Mouse (Mus musculus) forebrain, embryonic 11.5 days (tissue): Measurements from ENCODE around the gene Pde7b. TPM values are rescaled to one million over a fixed set of nuclear protein-coding genes. Genes with fewer than 3 reads are reported as not detected.

Source experiments
- ATAC-seq: fragments of 200-750 bp; cut with Nextera tagmentation; replicated peaks from 2 replicates; pipeline ENCODE4 v1.8.0; 2017; ENCODE audit warnings: moderate TSS enrichment; ENCODE audit not compliant: low FRiP score
- DNase-seq: peaks from one replicate; pipeline ENCODE4 v3.0.0-alpha.2; 2017; ENCODE audit warnings: low spot score
- H3K27ac ChIP-seq: fragments of 300-500 bp; sonication (generic); 2 replicates; pipeline ENCODE4 v1.5.1; 2014; ENCODE audit warnings: low read depth, low read length
- H3K27me3 ChIP-seq: fragments of 300-500 bp; sonication (generic); 2 replicates; pipeline ENCODE4 v1.6.1; 2014; ENCODE audit warnings: mild to moderate bottlenecking, low read length, mixed read lengths; ENCODE audit not compliant: control insufficient read depth, insufficient read depth
- H3K36me3 ChIP-seq: fragments of 300-500 bp; sonication (generic); 2 replicates; pipeline ENCODE4 v1.6.1; 2014; ENCODE audit warnings: mild to moderate bottlenecking, low read length, moderate library complexity, mixed read lengths; ENCODE audit not compliant: control insufficient read depth, insufficient read depth
- H3K4me1 ChIP-seq: fragments of 300-500 bp; sonication (generic); replicated peaks from 2 replicates; pipeline ENCODE4 v1.6.1; 2014; ENCODE audit warnings: low read length, mixed read lengths; ENCODE audit not compliant: control insufficient read depth, insufficient read depth
- H3K4me2 ChIP-seq: fragments of 300-500 bp; sonication (generic); 2 replicates; pipeline ENCODE4 v1.6.1; 2014; ENCODE audit warnings: low read depth, mild to moderate bottlenecking, low read length, moderate library complexity, mixed read lengths; ENCODE audit not compliant: severe bottlenecking
- H3K4me3 ChIP-seq: fragments of 300-500 bp; sonication (generic); 2 replicates; pipeline ENCODE4 v1.5.1; 2014; ENCODE audit warnings: low read depth, low read length
- H3K9ac ChIP-seq: fragments of 300-500 bp; sonication (generic); 2 replicates; pipeline ENCODE4 v1.6.1; 2014; ENCODE audit warnings: low read length
- H3K9me3 ChIP-seq: fragments of 300-500 bp; sonication (generic); 2 replicates; pipeline ENCODE4 v1.6.1; 2016; ENCODE audit warnings: low read length, mixed read lengths; ENCODE audit not compliant: control insufficient read depth
- WGBS: fragments of 180-500 bp; shearing (Covaris S2); extraction: QIAGEN DNeasy Blood & Tissue Kit; methylation state at CpG from one replicate; pipeline ENCODE4 v1.1.7; 2014; 5-methylcytosine and 5-hydroxymethylcytosine counted together
- polyA plus RNA-seq: library from polyadenylated mRNA; unstranded; fragments of >200 nt; fragmentation: Nextera tagmentation; extraction: Ambion mirVana; gene quantifications from 2 replicates; pipeline ENCODE4 v1.2.1, GENCODE M21; 2014

Gene Pde7b
- polyA plus RNA-seq, 1 experiment from 2014 or later = 1.7 TPM

DNA sequence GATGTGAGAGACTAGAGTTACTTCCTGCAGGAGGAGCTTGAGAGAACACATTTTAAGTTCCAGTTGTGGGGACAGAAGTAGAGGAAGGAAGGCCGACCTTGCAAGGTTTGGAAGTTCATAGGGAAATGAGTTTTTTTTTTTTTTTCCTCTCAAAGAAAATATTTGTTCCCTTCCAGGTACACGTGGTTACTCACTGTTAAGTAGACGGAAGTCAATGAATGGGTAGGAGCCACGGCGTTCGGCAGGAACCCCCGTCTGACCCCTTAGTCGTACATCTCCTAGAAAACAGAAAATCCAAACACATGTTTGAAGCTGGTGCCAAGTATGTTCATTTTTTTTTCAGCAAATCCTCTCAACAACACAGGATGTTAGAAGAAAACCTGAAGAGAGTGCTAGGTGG, 245.4 kb downstream of the Pde7b start:
- no peaks in the 10 kb centered on the region for H3K4me1 ChIP-seq
- ATAC-seq (no peak), DNase-seq (no peak)
- no peak overlapping the region for H3K9ac ChIP-seq
- H3K27ac ChIP-seq = no peak overlapping the region
- WGBS = 84% methylated on average over 8 of the region's 8 CpGs
- no peak overlapping the region for H3K4me2 ChIP-seq
- no peaks in the 10 kb centered on the region for H3K36me3 ChIP-seq
- no peak overlapping the region for H3K4me3 ChIP-seq
- H3K27me3 ChIP-seq = no peaks in the 10 kb centered on the region
- H3K9me3 ChIP-seq = no peaks in the 10 kb centered on the region

DNA sequence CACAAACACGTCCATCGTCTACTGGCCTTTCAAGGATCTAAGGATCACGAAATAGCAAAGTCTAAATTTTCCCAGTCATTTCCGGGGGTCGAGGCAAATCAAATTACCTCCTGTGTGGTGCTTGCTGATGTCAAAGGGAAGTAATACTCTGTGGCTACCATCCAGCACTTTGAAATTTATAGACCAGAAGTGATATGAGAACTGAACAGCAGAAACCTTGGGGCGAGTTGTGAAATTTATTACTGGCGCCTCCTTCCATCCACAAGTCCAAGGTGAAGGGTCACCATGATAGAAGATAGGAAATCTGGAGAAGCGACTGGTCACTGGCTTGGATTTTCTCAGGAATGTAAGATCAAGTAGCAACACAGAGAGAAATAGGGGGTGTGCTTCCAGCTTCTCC, 246.4 kb downstream of the Pde7b start:
- Histone ChIP-seq H3K9ac (no peak overlapping the region), H3K27ac (no peak overlapping the region), H3K27me3 (no peaks in the 10 kb centered on the region), H3K9me3 (no peaks in the 10 kb centered on the region), H3K4me3 (no peak overlapping the region), H3K4me1 (no peaks in the 10 kb centered on the region), H3K4me2 (no peak overlapping the region), H3K36me3 (no peaks in the 10 kb centered on the region)
- ATAC-seq (no peak), DNase-seq (no peak)
- WGBS = 84% methylated on average over 8 of the region's 8 CpGs

DNA sequence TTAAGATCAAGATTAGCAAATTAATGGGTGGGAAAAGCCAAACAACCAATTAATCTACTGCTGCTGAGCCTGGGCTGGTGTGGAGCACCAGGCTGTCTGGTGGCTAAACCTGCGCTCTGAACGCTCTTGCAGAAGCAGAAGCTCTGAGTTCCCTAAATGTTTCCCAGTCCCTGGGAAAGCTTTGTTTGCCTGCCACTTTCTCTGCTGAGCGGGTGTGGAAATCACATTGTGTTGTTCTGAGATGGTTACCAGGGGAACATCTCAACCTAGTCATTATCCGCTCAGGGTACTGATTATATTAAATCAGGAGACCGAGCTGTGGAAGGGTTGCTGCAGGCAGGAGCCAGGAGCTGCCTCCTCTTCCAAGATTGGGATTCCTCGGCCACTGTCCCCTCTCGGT, 250.0 kb downstream of the Pde7b start:
- Histone ChIP-seq H3K9me3 (no peaks in the 10 kb centered on the region), H3K27ac (no peak overlapping the region), H3K36me3 (no peaks in the 10 kb centered on the region), H3K4me1 (no peaks in the 10 kb centered on the region), H3K4me2 (no peak overlapping the region), H3K4me3 (no peak overlapping the region), H3K9ac (no peak overlapping the region), H3K27me3 (no peaks in the 10 kb centered on the region)
- 43% methylated on average over 7 of the region's 7 CpGs for WGBS
- DNase-seq (no peak), ATAC-seq (no peak; the same call in 1 of the 2 replicates)

DNA sequence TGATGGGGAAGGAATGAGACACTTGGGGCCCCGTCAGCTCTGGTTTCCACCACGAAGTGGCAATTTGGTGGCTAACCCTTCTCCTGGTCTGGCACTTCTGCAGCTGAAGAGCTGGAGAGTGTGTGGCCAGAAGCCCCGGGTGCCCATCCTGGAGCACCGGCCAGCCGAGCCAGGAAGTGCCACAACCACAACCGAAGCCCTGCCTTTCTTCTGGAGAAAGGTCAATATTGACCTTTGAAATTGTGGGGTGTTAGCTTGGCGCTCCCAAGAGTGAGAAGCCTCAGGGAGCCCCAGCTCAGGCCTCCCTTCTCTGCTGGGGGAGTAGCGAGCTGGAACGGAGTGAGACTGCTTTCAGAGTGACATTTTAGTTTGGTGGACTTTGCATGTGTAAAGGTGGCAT, 250.8 kb downstream of the Pde7b start:
- Histone ChIP-seq H3K27ac (no peak overlapping the region), H3K9me3 (no peaks in the 10 kb centered on the region), H3K9ac (no peak overlapping the region), H3K36me3 (no peaks in the 10 kb centered on the region), H3K4me3 (no peak overlapping the region), H3K4me1 (no peaks in the 10 kb centered on the region), H3K4me2 (no peak overlapping the region), H3K27me3 (no peaks in the 10 kb centered on the region)
- ATAC-seq = no peak
- no peak for DNase-seq
- 82% methylated on average over 9 of the region's 9 CpGs for WGBS

DNA sequence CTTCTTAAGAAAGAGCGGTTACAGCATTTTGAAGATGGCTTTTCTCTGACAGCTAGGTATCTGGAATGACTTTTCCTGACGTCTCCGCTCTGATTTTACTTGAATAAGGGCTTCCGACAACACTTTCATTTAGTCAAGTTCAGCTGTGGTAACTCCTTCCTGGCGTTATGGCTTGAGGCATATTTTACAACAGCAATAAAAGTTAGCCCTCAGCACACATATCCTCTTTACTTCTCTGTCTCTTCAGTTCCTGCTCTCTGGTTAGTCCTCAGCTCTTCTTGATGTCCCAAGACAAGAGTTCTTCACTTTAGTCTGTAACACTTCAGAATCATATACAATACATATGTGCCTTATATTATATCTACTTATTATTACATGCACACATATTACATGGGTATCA, 251.4 kb downstream of the Pde7b start:
- Histone ChIP-seq H3K4me2 (no peak overlapping the region), H3K27me3 (no peaks in the 10 kb centered on the region), H3K9ac (no peak overlapping the region), H3K4me3 (no peak overlapping the region), H3K36me3 (no peaks in the 10 kb centered on the region), H3K27ac (no peak overlapping the region), H3K4me1 (no peaks in the 10 kb centered on the region), H3K9me3 (no peaks in the 10 kb centered on the region)
- 92% methylated on average over 5 of the region's 5 CpGs for WGBS
- ATAC-seq (no peak), DNase-seq (no peak)

DNA sequence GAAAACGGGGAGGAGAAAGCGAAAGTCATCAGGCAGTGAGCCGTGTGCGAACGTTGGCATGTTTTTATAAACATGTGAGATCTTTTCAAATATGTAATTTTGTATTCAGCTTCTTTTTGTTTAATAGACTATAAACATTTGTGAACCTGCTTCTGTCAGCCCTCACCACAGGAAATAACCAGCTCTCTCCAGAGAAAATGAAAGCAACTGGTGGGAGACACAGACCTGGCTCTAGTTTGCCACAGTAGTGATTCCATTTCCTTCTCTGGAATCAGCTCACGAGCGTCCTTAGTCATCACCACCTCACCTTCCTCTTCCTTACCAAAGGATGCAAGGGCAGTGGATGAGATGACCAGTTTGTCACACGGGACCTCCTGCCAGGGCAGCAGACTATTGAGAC, 252.9 kb downstream of the Pde7b start:
- WGBS = 90% methylated on average over 8 of the region's 8 CpGs
- Histone ChIP-seq H3K9me3 (no peaks in the 10 kb centered on the region), H3K4me2 (no peak overlapping the region), H3K27me3 (no peaks in the 10 kb centered on the region), H3K9ac (no peak overlapping the region), H3K27ac (no peak overlapping the region), H3K4me3 (no peak overlapping the region), H3K4me1 (no peaks in the 10 kb centered on the region), H3K36me3 (no peaks in the 10 kb centered on the region)
- DNase-seq (no peak), ATAC-seq (no peak)

DNA sequence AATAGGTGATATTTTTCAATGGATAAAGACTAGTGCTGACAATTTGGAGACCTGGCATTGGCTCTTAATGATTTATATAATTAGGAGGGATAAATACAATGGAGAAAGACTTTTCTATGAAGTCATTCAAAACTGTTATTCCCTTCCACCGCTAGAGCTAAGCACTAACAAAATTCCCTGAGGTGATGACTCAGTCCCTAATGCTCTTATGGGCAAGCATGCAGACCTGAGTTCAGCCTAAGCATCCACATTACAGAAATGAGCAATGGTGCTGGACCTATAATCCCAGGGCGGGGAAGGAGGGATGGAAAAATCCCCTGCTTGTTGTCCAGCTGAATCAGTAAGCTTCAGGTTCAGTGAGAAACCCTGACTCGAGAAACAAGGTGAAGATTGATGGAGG, 260.2 kb downstream of the Pde7b start:
- DNase-seq = no peak
- WGBS = 85% methylated on average over 3 of the region's 3 CpGs
- Histone ChIP-seq H3K36me3 (no peaks in the 10 kb centered on the region), H3K9ac (no peak overlapping the region), H3K27ac (no peak overlapping the region), H3K4me3 (no peak overlapping the region), H3K4me2 (no peak overlapping the region), H3K4me1 (no peaks in the 10 kb centered on the region), H3K9me3 (no peaks in the 10 kb centered on the region), H3K27me3 (no peaks in the 10 kb centered on the region)
- ATAC-seq = no peak

DNA sequence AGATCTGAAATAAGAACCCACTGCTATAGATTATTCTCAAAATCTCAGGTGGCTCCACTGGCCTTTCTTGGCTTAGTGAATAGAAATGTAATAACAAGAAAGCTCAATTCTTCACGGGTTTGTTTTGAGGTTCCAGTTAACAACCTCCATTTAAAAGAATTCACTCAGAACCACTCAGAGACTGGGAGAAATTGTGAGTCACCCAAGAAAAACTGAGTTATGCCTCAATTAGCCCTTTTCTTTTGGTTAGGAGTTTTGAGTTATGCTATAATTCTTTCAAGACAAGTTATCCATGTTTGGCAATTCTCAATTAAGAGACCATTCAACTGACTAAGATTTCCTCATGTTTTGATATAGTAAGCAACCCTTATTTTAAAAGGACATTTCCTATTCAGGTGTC, 260.9 kb downstream of the Pde7b start:
- H3K4me1 ChIP-seq = no peaks in the 10 kb centered on the region
- no peak overlapping the region for H3K27ac ChIP-seq
- H3K9me3 ChIP-seq = no peaks in the 10 kb centered on the region
- DNase-seq (no peak), ATAC-seq (no peak)
- 84% methylated on average over 1 of the region's 1 CpGs for WGBS
- H3K4me3 ChIP-seq = no peak overlapping the region
- H3K9ac ChIP-seq = no peak overlapping the region
- no peaks in the 10 kb centered on the region for H3K36me3 ChIP-seq
- H3K27me3 ChIP-seq = no peaks in the 10 kb centered on the region
- no peak overlapping the region for H3K4me2 ChIP-seq

DNA sequence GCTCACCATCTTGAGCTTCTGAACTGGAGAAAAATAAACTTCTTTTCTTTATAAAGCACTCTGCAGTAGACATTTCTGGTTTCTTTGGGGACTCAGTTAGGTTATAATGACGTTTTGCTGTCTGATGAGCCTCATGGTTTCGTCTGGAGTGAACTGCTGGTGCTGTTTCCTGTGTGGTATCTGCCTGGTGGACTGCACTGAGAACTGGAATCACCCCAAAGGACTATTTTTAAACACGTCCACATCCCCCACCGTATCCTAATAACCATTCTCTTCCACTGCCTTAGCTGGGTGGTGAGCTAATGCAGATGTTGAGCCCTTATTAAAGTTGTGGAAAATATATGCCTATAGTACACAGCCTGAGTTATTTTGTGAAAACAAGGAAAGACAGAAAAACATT, 262.3 kb downstream of the Pde7b start:
- no peak overlapping the region for H3K27ac ChIP-seq
- H3K9ac ChIP-seq = no peak overlapping the region
- WGBS = 81% methylated on average over 4 of the region's 4 CpGs
- H3K4me1 ChIP-seq = no peaks in the 10 kb centered on the region
- no peaks in the 10 kb centered on the region for H3K27me3 ChIP-seq
- H3K36me3 ChIP-seq = no peaks in the 10 kb centered on the region
- no peak overlapping the region for H3K4me2 ChIP-seq
- ATAC-seq = no peak
- no peaks in the 10 kb centered on the region for H3K9me3 ChIP-seq
- H3K4me3 ChIP-seq = no peak overlapping the region
- no peak for DNase-seq
